9 mouse cellular contexts compared by ENCODE assay signal in the genomic region with DNA sequence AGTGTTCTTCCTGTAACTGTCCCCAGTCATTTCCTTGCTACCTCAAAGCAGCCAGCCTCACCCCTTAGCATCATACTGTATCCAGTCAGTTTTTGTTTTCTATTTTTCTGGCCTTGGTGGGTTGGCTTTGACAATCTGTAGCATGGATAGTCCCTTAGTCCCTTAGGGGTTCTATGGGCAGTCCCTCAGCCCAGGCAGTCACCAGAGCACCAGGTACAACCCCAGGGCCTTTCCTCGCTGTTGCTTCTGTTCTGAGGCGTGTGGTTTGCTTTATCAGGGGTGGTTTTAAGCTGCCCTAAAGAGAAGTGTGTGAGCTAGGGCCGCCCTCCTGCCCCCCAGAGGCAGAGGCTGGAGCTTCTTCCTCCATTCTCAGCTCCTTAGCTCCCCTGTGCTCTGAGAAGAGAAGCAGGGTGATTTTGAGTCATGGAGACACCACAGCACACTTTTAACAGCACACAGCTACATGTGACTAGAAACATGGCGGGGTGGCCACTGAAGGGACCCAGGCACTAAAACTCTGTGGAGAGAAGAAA. TPM values are rescaled to one million over a fixed set of nuclear protein-coding genes. Genes with fewer than 3 reads are reported as not detected.
DNase-seq lines count a peak whose midpoint lies in the region; ATAC-seq and TF ChIP-seq lines count a peak whose summit lies in the region.
"Had no signal": no experiment of that assay in that cellular context is flagged by ENCODE, and none has a peak within 500 bp of the region (broad histone marks: within the 10 kb centered on the region; RNA-seq: fewer than 3 reads in every experiment).

No protein-coding gene starts in this region.

- TF ChIP-seq POLR2A in kidney, adult 2 months (IDR thresholded peaks at IDR 0.05; ENCODE audit: low read depth, low read length) = no peak

- H3K9ac ChIP-seq in forebrain, embryonic 13.5 days = no peak overlapping the region
- no peak overlapping the region for H3K9ac ChIP-seq in forebrain, postnatal 0 days
- no peak overlapping the region for H3K9ac ChIP-seq in hindbrain, embryonic 14.5 days

- no peak for DNase-seq in forebrain, postnatal 0 days
- peak; percentile 62 for DNase-seq in A20 (ENCODE audit: low read depth, low spot score)
- no peak for DNase-seq in urinary bladder, adult 2 months (ENCODE audit: low spot score)
- no peak for DNase-seq in kidney, adult 2 months
- DNase-seq in hindbrain, embryonic 14.5 days (ENCODE audit: low spot score) = no peak
- DNase-seq: kidney, adult 8-10 months had no signal

- H3K4me3 ChIP-seq in forebrain, embryonic 13.5 days = no peak overlapping the region
- H3K4me3 ChIP-seq in forebrain, postnatal 0 days (ENCODE audit: low read depth, low read length) = no peak overlapping the region
- no peak overlapping the region for H3K4me3 ChIP-seq in kidney, adult 2 months (ENCODE audit: insufficient read depth, low read depth, low read length)
- no peak overlapping the region for H3K4me3 ChIP-seq in hindbrain, embryonic 14.5 days (replicated peaks; ENCODE audit: low read length)

- no peak for ATAC-seq in forebrain, embryonic 13.5 days
- ATAC-seq in forebrain, postnatal 0 days = no peak
- peak; percentile 66 for ATAC-seq in common myeloid progenitor, adult 5-6 weeks (replicated peaks; ENCODE audit: low read depth, poor library complexity, severe bottlenecking)
- ATAC-seq in megakaryocyte progenitor cell, adult 5-6 weeks (replicated peaks; ENCODE audit: poor library complexity) = peak; percentile 82
- no peak for ATAC-seq in hindbrain, embryonic 14.5 days (ENCODE audit: low FRiP score)

- 82% methylated on average over 4 of the region's 4 CpGs for WGBS in forebrain, embryonic 13.5 days
- WGBS in forebrain, postnatal 0 days = 87% methylated on average over 4 of the region's 4 CpGs
- WGBS in kidney, adult 2 months = 94% methylated on average over 4 of the region's 4 CpGs
- 85% methylated on average over 4 of the region's 4 CpGs for WGBS in hindbrain, embryonic 14.5 days

- H3K36me3 ChIP-seq in forebrain, embryonic 13.5 days (ENCODE audit: poor library complexity, severe bottlenecking) = peaks cover 82% of the 10 kb centered on the region
- H3K36me3 ChIP-seq in forebrain, postnatal 0 days (ENCODE audit: insufficient read depth) = peaks cover 66% of the 10 kb centered on the region
- H3K36me3 ChIP-seq in kidney, adult 2 months (ENCODE audit: control insufficient read depth, insufficient read depth, low read length) = peaks cover 9% of the 10 kb centered on the region
- H3K36me3 ChIP-seq in hindbrain, embryonic 14.5 days (replicated peaks; ENCODE audit: control insufficient read depth, insufficient read depth) = peaks cover 87% of the 10 kb centered on the region

- no peak overlapping the region for H3K4me2 ChIP-seq in forebrain, embryonic 13.5 days
- H3K4me2 ChIP-seq in forebrain, postnatal 0 days (ENCODE audit: low read depth) = no peak overlapping the region
- no peak overlapping the region for H3K4me2 ChIP-seq in hindbrain, embryonic 14.5 days (replicated peaks)

- no peak for TF ChIP-seq CTCF in forebrain, postnatal 0 days (IDR thresholded peaks at IDR 0.05; ENCODE audit: low read depth)
- TF ChIP-seq CTCF in kidney, adult 2 months (conservative IDR thresholded peaks at IDR 0.05; ENCODE audit: insufficient read depth, insufficient read length, low read depth, low read length) = no peak

- H3K4me1 ChIP-seq in forebrain, embryonic 13.5 days = peaks cover 48% of the 10 kb centered on the region
- no peaks in the 10 kb centered on the region for H3K4me1 ChIP-seq in forebrain, postnatal 0 days (ENCODE audit: insufficient read depth)
- no peaks in the 10 kb centered on the region for H3K4me1 ChIP-seq in kidney, adult 2 months (ENCODE audit: control insufficient read depth, insufficient read depth, low read length)
- no peaks in the 10 kb centered on the region for H3K4me1 ChIP-seq in hindbrain, embryonic 14.5 days (replicated peaks; ENCODE audit: control insufficient read depth, insufficient read depth, low read length)

- H3K27me3 ChIP-seq in forebrain, embryonic 13.5 days = no peaks in the 10 kb centered on the region
- H3K27me3 ChIP-seq in forebrain, postnatal 0 days (ENCODE audit: insufficient read depth, low read length) = no peaks in the 10 kb centered on the region
- H3K27me3 ChIP-seq in kidney, adult 2 months (replicated peaks; ENCODE audit: control insufficient read depth, insufficient read depth, low read length) = no peaks in the 10 kb centered on the region
- H3K27me3 ChIP-seq in hindbrain, embryonic 14.5 days (ENCODE audit: control insufficient read depth, insufficient read depth, low read length) = no peaks in the 10 kb centered on the region

- H3K9me3 ChIP-seq in forebrain, embryonic 13.5 days (replicated peaks) = no peaks in the 10 kb centered on the region
- no peaks in the 10 kb centered on the region for H3K9me3 ChIP-seq in forebrain, postnatal 0 days (ENCODE audit: low read length)
- no peaks in the 10 kb centered on the region for H3K9me3 ChIP-seq in hindbrain, embryonic 14.5 days (ENCODE audit: control insufficient read depth, low read length)

- H3K27ac ChIP-seq in forebrain, embryonic 13.5 days = peak overlapping the region; percentile 92; the same call in 1 of the 2 replicates
- no peak overlapping the region for H3K27ac ChIP-seq in forebrain, postnatal 0 days (ENCODE audit: low read depth, low read length)
- H3K27ac ChIP-seq in kidney, adult 2 months (ENCODE audit: insufficient read depth, low read depth, low read length) = no peak overlapping the region
- no peak overlapping the region for H3K27ac ChIP-seq in hindbrain, embryonic 14.5 days

RNA-seq across cellular contexts. Expression of a gene that starts 10.4 kb away (rescaled TPM):
- polyA plus RNA-seq in forebrain, embryonic 13.5 days (2015; fragmentation: Nextera tagmentation; extraction: Ambion mirVana) = 2.5 and 2.6 TPM in 2 replicates
- total RNA-seq in forebrain, postnatal 0 days (2014; rRNA removed) = 0.29 and 0.31 TPM in 2 replicates
- polyA plus RNA-seq in forebrain, postnatal 0 days (2015; fragmentation: Nextera tagmentation; extraction: Ambion mirVana) = 0.29 and 0.48 TPM in 2 replicates
- total RNA-seq in common myeloid progenitor, adult 5-6 weeks (2017) = 0.39 and 0.82 TPM in 2 replicates
- total RNA-seq in megakaryocyte progenitor cell, adult 5-6 weeks (2015) = 0.68 and 0.74 TPM in 2 replicates
- total RNA-seq in megakaryocyte progenitor cell, adult 5-6 weeks (2017) = 0.37 and 0.88 TPM in 2 replicates
- polyA plus RNA-seq in urinary bladder, adult 2 months (2012; rRNA removed) = 80.6 and 96.3 TPM in 2 replicates
- 0.74 and 1.6 TPM in 2 replicates for polyA plus RNA-seq in kidney, adult 2 months (2012; rRNA removed)
- polyA plus RNA-seq in hindbrain, embryonic 14.5 days (2014; fragmentation: Nextera tagmentation; extraction: Ambion mirVana) = 0.92 and 1.0 TPM in 2 replicates

Comparison
In these comparisons a context has a peak if more than half of its experiments do, and no peak if none do; other contexts are left out.
1. ATAC-seq: peak in common myeloid progenitor, adult 5-6 weeks (single experiment) and megakaryocyte progenitor cell, adult 5-6 weeks (single experiment); none in forebrain, embryonic 13.5 days (single experiment), forebrain, postnatal 0 days (single experiment) and hindbrain, embryonic 14.5 days (single experiment).
2. RNA of a gene that starts 10.4 kb away (polyA plus RNA-seq): 80.6 to 96.3 TPM in urinary bladder, adult 2 months; 2.5 to 2.6 TPM in forebrain, embryonic 13.5 days, 0.92 to 1.0 TPM in hindbrain, embryonic 14.5 days, 0.74 to 1.6 TPM in kidney, adult 2 months and 0.29 to 0.48 TPM in forebrain, postnatal 0 days; every median in the first group is over 10 times any median in the second.